Mouse (Mus musculus) MEL (cell line): ENCODE measurements around the gene Has1.

Experiments used
- CTCF ChIP-seq, 3 experiments: IDR thresholded peaks in 2 of 3; conservative IDR thresholded peaks in 1 of 3; 2 replicates each; pipeline ENCODE4 v1.5.1; 2011 to 2012; ENCODE audit warnings: low read length in 3 of 3, low read depth in 2 of 3, mild to moderate bottlenecking in 2 of 3, improper control_type of control experiment in 1 of 3, inconsistent platforms in 1 of 3, mixed read lengths in 1 of 3, moderate library complexity in 1 of 3; ENCODE audit not compliant: control insufficient read depth in 1 of 3, insufficient read depth in 1 of 3, poor library complexity in 1 of 3, severe bottlenecking in 1 of 3
- ELF1 ChIP-seq: IDR thresholded peaks from 2 replicates; pipeline ENCODE4 v1.6.1; 2014; ENCODE audit warnings: low read depth, mild to moderate bottlenecking, inconsistent platforms, low read length, improper control_type of control experiment, moderate library complexity
- EP300 ChIP-seq, 2 experiments: IDR thresholded peaks; 2 replicates each; pipeline ENCODE4 v1.6.1; 2011; ENCODE audit warnings: improper control_type of control experiment in 2 of 2, low read length in 2 of 2, low read depth in 1 of 2, mild to moderate bottlenecking in 1 of 2
- JUND ChIP-seq: IDR thresholded peaks from 2 replicates; pipeline ENCODE4 v1.6.1; 2011; ENCODE audit warnings: low read depth, mild to moderate bottlenecking, improper control_type of control experiment, low read length
- MAX ChIP-seq: IDR thresholded peaks from 2 replicates; pipeline ENCODE4 v1.6.1; 2011; ENCODE audit warnings: low read length, improper control_type of control experiment
- NRF1 ChIP-seq: IDR thresholded peaks from 2 replicates; pipeline ENCODE4 v1.6.1; 2014; ENCODE audit warnings: low read depth, mild to moderate bottlenecking, inconsistent platforms, low read length, improper control_type of control experiment, moderate library complexity; ENCODE audit not compliant: poor library complexity, insufficient read depth, severe bottlenecking
- POLR2A ChIP-seq, 2 experiments: IDR thresholded peaks; 2 replicates each; pipeline ENCODE4 v1.6.1; 2011 to 2012; ENCODE audit warnings: low read length in 2 of 2, mild to moderate bottlenecking in 2 of 2, control low read depth in 1 of 2, improper control_type of control experiment in 1 of 2, low read depth in 1 of 2, moderate library complexity in 1 of 2; ENCODE audit not compliant: control insufficient read depth in 1 of 2, insufficient read depth in 1 of 2, poor library complexity in 1 of 2
- SMC3 ChIP-seq: IDR thresholded peaks from 2 replicates; pipeline ENCODE4 v1.6.1; 2011; ENCODE audit warnings: low read depth, low read length, improper control_type of control experiment
- TAL1 ChIP-seq: IDR thresholded peaks from 2 replicates; pipeline ENCODE4 v1.6.1; 2012; ENCODE audit warnings: mild to moderate bottlenecking, inconsistent platforms, low read length, moderate library complexity, mixed read lengths
- TCF12 ChIP-seq: IDR thresholded peaks from 2 replicates; pipeline ENCODE4 v1.6.1; 2014; ENCODE audit warnings: low read depth, mild to moderate bottlenecking, inconsistent platforms, low read length, improper control_type of control experiment, moderate library complexity

GRCm38 (mm10) chr17:17828191-17828981 is 26.6 kb downstream of the Has1 start:
- no peak for TF ChIP-seq CTCF (IDR thresholded peaks at IDR 0.05 in 2 of 3, conservative IDR thresholded peaks at IDR 0.05 in 1 of 3; ENCODE audit: control insufficient read depth in 1 of 3, insufficient read depth in 1 of 3, low read depth in 2 of 3, low read length in 3 of 3, poor library complexity in 1 of 3, severe bottlenecking in 1 of 3)
- no peak; a peak in 1 of 4 replicates for TF ChIP-seq POLR2A (IDR thresholded peaks at IDR 0.05; ENCODE audit: control insufficient read depth in 1 of 2, insufficient read depth in 1 of 2, low read depth in 1 of 2, low read length in 2 of 2, poor library complexity in 1 of 2)
- TF ChIP-seq TCF12: no peak
- no peak for TF ChIP-seq SMC3
- TF ChIP-seq EP300 (IDR thresholded peaks at IDR 0.05; ENCODE audit: low read depth in 1 of 2, low read length in 2 of 2): no peak; a peak in 1 of 4 replicates
- no peak for TF ChIP-seq NRF1
- no peak for TF ChIP-seq ELF1
- TF ChIP-seq JUND: no peak
- TF ChIP-seq TAL1: no peak
- no peak for TF ChIP-seq MAX
